Mouse (Mus musculus) MEL (cell line): ENCODE measurements around the gene Slc17a1.

Experiments used
- CHD2 ChIP-seq: IDR thresholded peaks from 2 replicates; pipeline ENCODE4 v1.6.1; 2011; ENCODE audit warnings: low read length, improper control_type of control experiment
- CTCF ChIP-seq, 3 experiments: IDR thresholded peaks in 2 of 3; conservative IDR thresholded peaks in 1 of 3; 2 replicates each; pipeline ENCODE4 v1.5.1; 2011 to 2012; ENCODE audit warnings: low read length in 3 of 3, low read depth in 2 of 3, mild to moderate bottlenecking in 2 of 3, improper control_type of control experiment in 1 of 3, inconsistent platforms in 1 of 3, mixed read lengths in 1 of 3, moderate library complexity in 1 of 3; ENCODE audit not compliant: control insufficient read depth in 1 of 3, insufficient read depth in 1 of 3, poor library complexity in 1 of 3, severe bottlenecking in 1 of 3
- E2F4 ChIP-seq: IDR thresholded peaks from 2 replicates; pipeline ENCODE4 v1.6.1; 2011; ENCODE audit warnings: low read depth, low read length, improper control_type of control experiment, borderline replicate concordance
- KAT2A ChIP-seq: conservative IDR thresholded peaks from 2 replicates; pipeline ENCODE4 v1.6.1; 2012; ENCODE audit warnings: low read depth, low read length, improper control_type of control experiment, inconsistent platforms
- MAFK ChIP-seq: IDR thresholded peaks from 2 replicates; pipeline ENCODE4 v1.6.1; 2011; ENCODE audit warnings: low read depth, mild to moderate bottlenecking, low read length, improper control_type of control experiment, borderline replicate concordance
- MAX ChIP-seq: IDR thresholded peaks from 2 replicates; pipeline ENCODE4 v1.6.1; 2011; ENCODE audit warnings: low read length, improper control_type of control experiment
- MEF2A ChIP-seq: IDR thresholded peaks from 2 replicates; pipeline ENCODE4 v1.6.1; 2014; ENCODE audit warnings: low read depth, mild to moderate bottlenecking, inconsistent platforms, low read length, improper control_type of control experiment; ENCODE audit not compliant: poor library complexity, insufficient replicate concordance, severe bottlenecking; ENCODE audit errors: extremely low read depth
- MXI1 ChIP-seq: IDR thresholded peaks from 2 replicates; pipeline ENCODE4 v1.6.1; 2011; ENCODE audit warnings: mild to moderate bottlenecking, low read depth, low read length, improper control_type of control experiment
- POLR2A ChIP-seq, 2 experiments: IDR thresholded peaks; 2 replicates each; pipeline ENCODE4 v1.6.1; 2011 to 2012; ENCODE audit warnings: low read length in 2 of 2, mild to moderate bottlenecking in 2 of 2, control low read depth in 1 of 2, improper control_type of control experiment in 1 of 2, low read depth in 1 of 2, moderate library complexity in 1 of 2; ENCODE audit not compliant: control insufficient read depth in 1 of 2, insufficient read depth in 1 of 2, poor library complexity in 1 of 2
- POLR2AphosphoS2 ChIP-seq: IDR thresholded peaks from 2 replicates; pipeline ENCODE4 v1.6.1; 2011; ENCODE audit warnings: low read length, improper control_type of control experiment
- SIN3A ChIP-seq: IDR thresholded peaks from 2 replicates; pipeline ENCODE4 v1.6.1; 2012; ENCODE audit warnings: low read length, improper control_type of control experiment, inconsistent platforms
- TCF12 ChIP-seq: IDR thresholded peaks from 2 replicates; pipeline ENCODE4 v1.6.1; 2014; ENCODE audit warnings: low read depth, mild to moderate bottlenecking, inconsistent platforms, low read length, improper control_type of control experiment, moderate library complexity
- USF1 ChIP-seq: IDR thresholded peaks from 2 replicates; pipeline ENCODE4 v1.6.1; 2014; ENCODE audit warnings: low read depth, mild to moderate bottlenecking, inconsistent platforms, low read length, improper control_type of control experiment, moderate library complexity

- TF ChIP-seq KAT2A (no peak), CTCF (IDR thresholded peaks at IDR 0.05 in 2 of 3, conservative IDR thresholded peaks at IDR 0.05 in 1 of 3; ENCODE audit: control insufficient read depth in 1 of 3, insufficient read depth in 1 of 3, low read depth in 2 of 3, low read length in 3 of 3, poor library complexity in 1 of 3, severe bottlenecking in 1 of 3) (no peak), MAFK (no peak), USF1 (no peak), TCF12 (no peak), POLR2A (IDR thresholded peaks at IDR 0.05; ENCODE audit: control insufficient read depth in 1 of 2, insufficient read depth in 1 of 2, low read depth in 1 of 2, low read length in 2 of 2, poor library complexity in 1 of 2) (no peak), POLR2AphosphoS2 (no peak), MEF2A (no peak), MAX (no peak), CHD2 (no peak), E2F4 (no peak), MXI1 (no peak), SIN3A (no peak)
Measured at GRCm38 (mm10) chr13:23826606-23827005, 40.9 kb upstream of the Slc17a1 start.
